Mouse (Mus musculus): ENCODE measurements around the gene F11. TPM values are rescaled to one million over a fixed set of nuclear protein-coding genes. Genes with fewer than 3 reads are reported as not detected.

Gene F11
- polyA plus RNA-seq, 1 experiment from 2014 or later, result not detected

DNA sequence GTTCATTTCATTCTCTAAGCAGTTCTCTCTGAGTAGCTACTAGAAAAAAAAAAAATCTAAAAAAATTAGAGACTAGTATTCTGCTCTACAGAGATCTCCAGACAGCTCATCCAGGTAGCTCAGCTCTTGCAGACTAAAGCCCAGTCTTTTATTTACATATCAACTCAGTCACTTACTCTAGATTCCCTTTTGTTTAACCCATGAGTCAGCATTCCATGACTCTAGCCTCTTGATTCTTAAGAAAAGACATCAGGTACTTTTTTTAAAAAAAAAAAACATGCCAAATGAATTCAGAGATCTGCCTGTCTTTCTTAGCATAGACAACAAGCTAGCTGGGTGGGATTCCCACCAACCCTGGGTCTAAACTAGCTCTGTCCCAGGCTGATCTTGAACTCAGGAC lies 6.7 kb upstream of the F11 start:
- Histone ChIP-seq H3K4me3 (no peak overlapping the region), H3K4me1 (no peaks in the 10 kb centered on the region), H3K27me3 (no peaks in the 10 kb centered on the region), H3K36me3 (no peaks in the 10 kb centered on the region), H3K9me3 (no peaks in the 10 kb centered on the region), H3K4me2 (replicated peaks) (no peak overlapping the region), H3K9ac (replicated peaks) (no peak overlapping the region), H3K27ac (replicated peaks) (no peak overlapping the region)
- no peak for ATAC-seq (replicated peaks)

DNA sequence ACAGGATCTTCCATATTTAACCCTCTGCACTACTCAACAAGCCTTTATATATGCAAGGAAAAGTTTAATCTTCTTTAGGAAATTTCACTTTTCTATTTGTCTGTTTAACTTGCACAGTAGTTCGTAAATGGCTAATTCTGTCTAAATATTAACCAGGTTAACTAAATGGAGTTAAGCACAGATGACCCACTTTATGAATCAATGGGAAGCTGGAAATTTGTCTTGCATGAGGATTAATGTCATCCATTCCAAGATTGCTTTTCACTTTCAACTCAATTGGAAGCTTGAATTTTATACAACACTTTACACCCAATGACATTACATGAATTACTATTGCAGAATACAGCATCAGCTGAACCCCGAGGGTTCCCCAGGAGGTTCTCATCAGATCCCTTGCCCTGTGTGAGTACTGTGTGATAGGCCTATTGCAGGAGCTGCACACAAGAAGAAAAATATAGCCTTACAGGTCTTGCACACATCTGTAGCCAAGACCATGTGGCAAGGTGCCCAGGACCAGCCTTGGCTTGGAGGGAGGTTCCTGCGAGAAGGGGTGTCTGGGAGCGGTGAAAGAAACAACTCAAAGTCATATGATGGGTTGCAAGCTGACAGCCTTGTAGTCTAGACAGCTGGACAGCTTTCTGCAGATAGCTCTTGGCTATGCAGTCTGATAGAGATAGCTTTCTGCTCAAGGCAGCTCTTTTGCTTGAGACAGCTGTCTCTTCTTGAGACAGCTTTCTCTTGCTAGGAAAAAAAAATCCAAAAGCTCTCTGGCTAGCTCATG lies 6.0 kb upstream of the F11 start:
- ATAC-seq (replicated peaks), result no peak
- Histone ChIP-seq H3K9me3 (no peaks in the 10 kb centered on the region), H3K36me3 (no peaks in the 10 kb centered on the region), H3K27me3 (no peaks in the 10 kb centered on the region), H3K4me3 (no peak overlapping the region), H3K9ac (replicated peaks) (no peak overlapping the region), H3K4me1 (no peaks in the 10 kb centered on the region), H3K4me2 (replicated peaks) (no peak overlapping the region), H3K27ac (replicated peaks) (no peak overlapping the region)
- 87% methylated on average over 4 of the region's 4 CpGs for WGBS

DNA sequence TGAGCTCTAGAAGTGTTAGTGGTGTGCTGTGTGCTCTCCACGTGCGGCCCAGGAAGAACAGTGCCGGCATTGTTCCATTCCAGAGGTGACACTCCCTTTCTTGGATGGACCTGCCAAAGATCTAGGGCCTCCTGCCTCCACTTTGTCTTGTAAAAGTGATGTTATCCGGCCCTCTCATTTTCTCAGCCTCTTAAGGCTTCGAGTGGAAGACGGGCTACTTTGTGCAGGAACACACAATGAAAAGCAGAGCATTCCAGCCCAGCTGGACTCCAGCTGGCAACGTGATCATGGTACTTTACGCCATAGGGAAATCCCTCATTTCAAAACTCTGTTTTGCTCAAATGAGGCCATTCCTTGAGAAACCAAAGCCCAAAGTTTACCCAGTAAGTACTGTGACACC lies 5.2 kb upstream of the F11 start:
- no peak overlapping the region for H3K9ac ChIP-seq (replicated peaks)

DNA sequence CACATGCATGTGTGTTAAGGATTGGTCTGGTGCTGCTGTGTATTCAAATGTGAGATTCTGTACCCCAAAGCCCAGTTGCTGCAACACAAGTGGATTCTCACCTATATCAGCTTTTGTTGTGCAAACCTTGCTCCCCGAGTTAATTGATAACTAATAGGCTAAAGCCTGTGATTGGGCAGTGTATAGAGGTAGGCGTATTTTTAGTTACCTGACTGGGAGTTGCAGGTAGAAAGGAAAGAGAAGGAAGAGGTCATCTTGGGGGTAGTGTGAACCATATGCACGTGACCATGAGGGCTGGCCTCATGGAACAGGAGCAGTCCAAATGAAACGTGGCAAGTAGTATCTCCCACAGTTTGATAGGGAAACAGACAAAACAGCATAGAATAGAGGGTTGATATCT lies 3.1 kb upstream of the F11 start:
- Histone ChIP-seq H3K9ac (replicated peaks) (no peak overlapping the region), H3K4me2 (replicated peaks) (no peak overlapping the region), H3K36me3 (no peaks in the 10 kb centered on the region), H3K9me3 (no peaks in the 10 kb centered on the region), H3K4me3 (no peak overlapping the region), H3K4me1 (no peaks in the 10 kb centered on the region), H3K27me3 (no peaks in the 10 kb centered on the region), H3K27ac (replicated peaks) (no peak overlapping the region)
- 88% methylated on average over 4 of the region's 4 CpGs for WGBS
- no peak for ATAC-seq (replicated peaks)

More for the DNA sequence above, 5.2 kb upstream of the F11 start:
- no peak for ATAC-seq (replicated peaks)
- Histone ChIP-seq H3K9me3 (no peaks in the 10 kb centered on the region), H3K27me3 (no peaks in the 10 kb centered on the region), H3K4me2 (replicated peaks) (no peak overlapping the region), H3K4me3 (no peak overlapping the region), H3K27ac (replicated peaks) (no peak overlapping the region), H3K4me1 (no peaks in the 10 kb centered on the region), H3K36me3 (no peaks in the 10 kb centered on the region)
- 44% methylated on average over 8 of the region's 8 CpGs for WGBS

DNA sequence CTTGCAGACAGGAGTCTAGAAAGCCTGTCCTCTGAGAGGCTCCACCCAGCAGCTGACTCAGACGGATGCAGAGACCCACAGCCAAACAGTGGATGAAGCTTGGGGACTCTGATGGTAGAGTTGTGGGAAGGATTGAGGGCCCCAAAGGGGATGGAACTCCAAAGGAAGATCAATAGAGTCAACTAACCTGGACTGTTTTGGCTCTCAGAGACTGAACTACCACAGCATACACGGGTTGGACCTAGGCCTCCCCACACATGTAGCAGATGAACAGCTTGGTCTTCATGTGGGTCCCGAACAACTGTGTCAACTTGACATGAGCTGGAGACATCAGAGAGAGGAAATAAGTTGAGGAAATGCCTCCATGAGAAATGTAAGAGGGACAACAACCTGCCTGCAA lies 1.0 kb upstream of the F11 start:
- 89% methylated on average over 3 of the region's 3 CpGs for WGBS
- Histone ChIP-seq H3K4me1 (no peaks in the 10 kb centered on the region), H3K9me3 (no peaks in the 10 kb centered on the region), H3K36me3 (no peaks in the 10 kb centered on the region), H3K27ac (replicated peaks) (no peak overlapping the region), H3K4me3 (no peak overlapping the region), H3K4me2 (replicated peaks) (no peak overlapping the region), H3K27me3 (no peaks in the 10 kb centered on the region), H3K9ac (replicated peaks) (no peak overlapping the region)
- ATAC-seq (replicated peaks), result no peak

DNA sequence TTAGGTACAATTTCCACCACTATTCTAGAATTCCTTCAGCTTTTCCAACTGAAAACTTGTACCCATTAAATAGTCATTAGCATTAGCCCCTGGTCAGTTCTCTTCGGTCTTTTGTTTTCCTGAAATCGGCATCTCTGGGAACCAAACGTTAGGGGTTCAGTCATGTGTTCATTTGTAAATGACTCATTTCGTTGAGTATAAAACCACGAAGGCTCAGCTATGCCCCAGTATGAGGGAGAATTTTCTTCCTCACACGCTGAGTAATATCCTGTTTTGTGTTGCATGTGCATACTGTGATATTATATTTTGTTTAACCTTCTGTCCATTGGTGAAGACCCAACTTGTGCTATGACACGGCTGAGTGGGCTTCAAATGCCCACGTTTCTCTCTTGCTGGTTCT lies 3.4 kb downstream of the F11 start:
- Histone ChIP-seq H3K9me3 (no peaks in the 10 kb centered on the region), H3K27me3 (no peaks in the 10 kb centered on the region), H3K36me3 (no peaks in the 10 kb centered on the region), H3K4me1 (no peaks in the 10 kb centered on the region), H3K4me3 (no peak overlapping the region), H3K4me2 (replicated peaks) (no peak overlapping the region), H3K27ac (replicated peaks) (no peak overlapping the region), H3K9ac (replicated peaks) (no peak overlapping the region)
- 71% methylated on average over 8 of the region's 8 CpGs for WGBS
- no peak for ATAC-seq (replicated peaks)

DNA sequence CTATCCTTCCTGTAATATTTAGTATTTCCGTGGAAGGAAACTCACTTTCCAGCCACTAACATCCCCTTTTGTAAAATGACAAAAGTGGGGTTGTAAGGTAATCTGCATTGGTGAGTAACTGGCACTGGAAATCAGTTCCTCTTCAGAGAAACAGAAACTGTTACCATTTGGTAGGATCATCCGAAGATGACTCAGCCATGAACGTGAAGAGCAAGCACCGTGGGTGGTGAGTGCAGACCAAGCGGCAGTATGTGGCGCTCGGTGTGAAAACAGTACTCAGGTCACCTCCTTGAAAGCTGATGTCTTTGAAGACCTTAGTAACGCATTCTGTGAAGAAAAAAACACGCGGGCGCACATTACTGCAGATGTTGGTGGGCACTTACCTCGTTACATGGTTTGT lies 6.8 kb downstream of the F11 start:
- H3K9ac ChIP-seq (replicated peaks), result no peak overlapping the region
- no peak overlapping the region for H3K4me3 ChIP-seq
- H3K27ac ChIP-seq (replicated peaks), result no peak overlapping the region
- no peak overlapping the region for H3K4me2 ChIP-seq (replicated peaks)
- H3K27me3 ChIP-seq, result no peaks in the 10 kb centered on the region
- no peaks in the 10 kb centered on the region for H3K9me3 ChIP-seq
- ATAC-seq (replicated peaks), result no peak
- H3K4me1 ChIP-seq, result no peaks in the 10 kb centered on the region
- no peaks in the 10 kb centered on the region for H3K36me3 ChIP-seq
- 89% methylated on average over 12 of the region's 12 CpGs for WGBS

DNA sequence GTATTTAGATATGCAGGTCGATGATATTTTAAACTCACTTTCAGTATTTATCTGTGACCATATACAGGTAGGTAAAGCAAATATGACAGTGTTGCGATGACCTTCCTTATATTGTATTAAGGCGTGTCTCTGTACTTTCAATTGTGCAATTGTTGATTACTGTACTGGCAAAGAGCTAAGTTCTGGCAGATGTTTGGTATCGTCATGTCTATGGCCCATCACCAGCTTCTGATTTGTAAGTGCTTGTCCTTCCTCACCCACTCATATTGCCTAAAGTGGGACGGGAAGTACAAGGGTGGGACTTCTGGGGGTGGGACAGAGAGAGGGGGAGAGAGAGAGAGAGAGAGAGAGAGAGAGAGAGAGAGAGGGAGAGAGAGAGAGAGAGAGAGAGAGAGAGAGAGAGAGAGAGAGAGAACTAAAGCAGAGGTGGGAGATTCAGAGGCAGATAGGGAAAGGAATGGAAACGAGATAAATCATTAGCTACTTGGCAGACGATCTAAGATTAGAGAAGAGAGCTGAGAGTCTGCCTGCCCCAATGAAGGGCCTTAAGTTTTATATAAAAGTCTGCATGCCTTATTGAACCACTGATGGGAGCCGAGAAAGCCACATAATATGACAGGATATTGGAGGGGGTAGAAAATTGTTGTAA lies 7.5 kb downstream of the F11 start:
- 82% methylated on average over 8 of the region's 8 CpGs for WGBS
- H3K36me3 ChIP-seq, result no peaks in the 10 kb centered on the region
- H3K4me3 ChIP-seq, result no peak overlapping the region
- H3K27me3 ChIP-seq, result no peaks in the 10 kb centered on the region
- no peak overlapping the region for H3K27ac ChIP-seq (replicated peaks)
- no peaks in the 10 kb centered on the region for H3K4me1 ChIP-seq
- H3K9ac ChIP-seq (replicated peaks), result no peak overlapping the region
- no peak overlapping the region for H3K4me2 ChIP-seq (replicated peaks)
- no peaks in the 10 kb centered on the region for H3K9me3 ChIP-seq
- no peak for ATAC-seq (replicated peaks)

DNA sequence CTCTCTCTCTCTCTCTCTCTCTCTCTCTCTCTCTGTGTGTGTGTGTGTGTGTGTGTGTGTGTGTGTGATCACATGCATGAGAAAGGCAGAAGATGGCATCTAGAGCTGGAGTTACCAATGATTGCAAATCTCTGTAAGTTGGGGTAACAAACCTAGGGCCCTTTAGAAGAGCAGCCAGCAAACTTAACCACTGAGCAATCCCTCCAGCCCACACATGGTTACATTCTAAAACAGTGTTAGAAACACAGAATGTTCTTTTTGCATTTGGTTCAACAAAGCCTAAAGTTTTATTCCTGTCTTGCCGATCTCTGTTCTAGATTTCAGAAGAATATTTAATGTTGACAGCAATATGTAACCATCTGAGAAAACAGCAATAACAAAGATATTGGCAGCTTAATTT lies 8.2 kb downstream of the F11 start:
- H3K9ac ChIP-seq (replicated peaks), result no peak overlapping the region
- no peaks in the 10 kb centered on the region for H3K4me1 ChIP-seq
- no peak overlapping the region for H3K27ac ChIP-seq (replicated peaks)
- WGBS, result 100% methylated on average over 1 of the region's 1 CpGs
- ATAC-seq (replicated peaks), result no peak
- no peak overlapping the region for H3K4me3 ChIP-seq
- H3K9me3 ChIP-seq, result no peaks in the 10 kb centered on the region
- no peaks in the 10 kb centered on the region for H3K36me3 ChIP-seq
- no peaks in the 10 kb centered on the region for H3K27me3 ChIP-seq
- no peak overlapping the region for H3K4me2 ChIP-seq (replicated peaks)

DNA sequence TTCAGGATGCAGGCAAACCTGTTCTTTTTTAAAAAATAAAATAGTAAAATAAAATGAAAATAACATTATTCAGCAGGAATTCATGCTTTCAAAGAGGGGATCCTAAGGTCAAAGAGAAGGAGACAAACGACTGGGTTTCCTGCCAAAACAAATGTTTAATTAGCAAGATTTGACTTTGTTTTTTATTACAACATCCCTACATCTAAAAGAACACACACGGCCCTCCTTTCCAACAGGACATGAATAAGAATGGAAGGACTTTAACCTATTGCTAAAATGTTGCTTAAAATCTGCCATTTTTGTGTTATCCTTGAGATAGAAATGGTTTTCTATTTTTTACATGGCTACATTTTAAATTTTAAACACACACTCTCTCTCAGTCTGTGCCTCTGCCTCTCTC lies 8.7 kb downstream of the F11 start:
- Histone ChIP-seq H3K4me2 (replicated peaks) (no peak overlapping the region), H3K4me3 (no peak overlapping the region), H3K36me3 (no peaks in the 10 kb centered on the region), H3K27ac (replicated peaks) (no peak overlapping the region), H3K27me3 (no peaks in the 10 kb centered on the region), H3K9me3 (no peaks in the 10 kb centered on the region), H3K4me1 (no peaks in the 10 kb centered on the region), H3K9ac (replicated peaks) (no peak overlapping the region)
- no peak for ATAC-seq (replicated peaks)
- 35% methylated on average over 2 of the region's 2 CpGs for WGBS

DNA sequence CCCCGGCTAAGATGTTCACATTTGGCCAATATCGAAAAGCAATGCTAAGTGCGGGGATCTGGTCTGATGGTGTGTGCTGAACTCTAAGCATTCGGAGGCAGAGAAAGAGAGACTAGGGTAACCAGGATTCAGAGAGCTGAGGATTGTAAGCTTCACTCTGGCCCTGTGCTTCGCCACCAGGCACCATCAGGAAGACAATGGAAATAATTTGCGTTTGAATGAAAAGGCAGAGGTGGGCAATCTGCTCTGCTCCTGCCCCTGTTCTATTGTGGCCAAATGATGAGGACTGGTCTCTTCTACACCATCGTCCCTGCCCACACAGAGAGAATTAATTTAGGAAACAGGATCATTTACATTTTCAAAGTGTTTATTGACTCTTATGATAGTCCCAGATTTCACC lies 15.5 kb downstream of the F11 start:
- no peaks in the 10 kb centered on the region for H3K9me3 ChIP-seq
- WGBS, result 27% methylated on average over 7 of the region's 7 CpGs
- H3K27me3 ChIP-seq, result no peaks in the 10 kb centered on the region
- no peak overlapping the region for H3K4me2 ChIP-seq (replicated peaks)
- H3K9ac ChIP-seq (replicated peaks), result no peak overlapping the region
- H3K4me1 ChIP-seq, result no peaks in the 10 kb centered on the region
- no peak for ATAC-seq (replicated peaks)
- no peak overlapping the region for H3K4me3 ChIP-seq
- H3K36me3 ChIP-seq, result no peaks in the 10 kb centered on the region
- H3K27ac ChIP-seq (replicated peaks), result no peak overlapping the region

DNA sequence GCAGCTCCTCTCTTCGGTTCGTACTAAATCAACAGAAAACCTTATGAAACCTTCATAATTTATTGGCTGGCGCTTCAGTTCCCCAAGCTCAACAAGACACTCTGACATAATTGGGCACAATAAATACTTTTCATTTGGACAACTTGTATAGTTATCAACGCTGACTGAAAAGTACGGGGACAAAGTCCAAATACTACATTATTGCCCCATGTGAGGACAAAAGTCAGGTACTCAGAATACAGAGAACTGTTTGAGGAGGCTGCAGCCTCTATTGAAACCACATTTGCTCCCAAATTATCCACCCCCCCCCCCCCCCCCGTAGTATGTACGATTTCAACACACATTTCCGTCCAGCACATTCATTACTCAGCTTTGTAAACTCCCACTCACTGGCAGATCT lies 22.5 kb downstream of the F11 start:
- ATAC-seq (replicated peaks), result no peak

DNA sequence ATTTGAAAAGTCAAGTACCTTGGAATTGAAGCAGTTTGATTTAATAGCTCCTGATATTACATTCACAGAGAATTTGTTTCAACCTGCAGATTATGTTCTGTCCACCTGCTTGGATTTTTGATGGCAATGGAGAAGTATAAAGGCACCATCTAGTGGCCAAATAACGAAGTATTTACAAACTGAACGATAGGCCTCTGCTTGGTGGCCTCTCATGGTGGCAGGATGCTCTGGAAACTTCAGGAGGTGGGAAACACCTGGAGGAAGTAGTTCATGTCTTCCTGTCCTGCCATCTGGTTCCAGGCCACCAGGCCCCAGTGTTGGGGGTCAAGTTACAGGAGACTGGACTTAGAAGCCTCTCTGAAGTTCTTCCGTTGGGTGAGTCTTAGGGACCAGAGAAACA lies 23.5 kb downstream of the F11 start:
- no peaks in the 10 kb centered on the region for H3K9me3 ChIP-seq
- no peak overlapping the region for H3K27ac ChIP-seq (replicated peaks)
- H3K4me1 ChIP-seq, result no peaks in the 10 kb centered on the region
- H3K27me3 ChIP-seq, result no peaks in the 10 kb centered on the region
- no peaks in the 10 kb centered on the region for H3K36me3 ChIP-seq
- peak; percentile 31 for ATAC-seq (replicated peaks)
- no peak overlapping the region for H3K4me2 ChIP-seq (replicated peaks)
- no peak overlapping the region for H3K4me3 ChIP-seq
- no peak overlapping the region for H3K9ac ChIP-seq (replicated peaks)
- 32% methylated on average over 3 of the region's 3 CpGs for WGBS

More for the DNA sequence above, 22.5 kb downstream of the F11 start:
- H3K4me1 ChIP-seq, result no peaks in the 10 kb centered on the region
- no peaks in the 10 kb centered on the region for H3K27me3 ChIP-seq
- no peak overlapping the region for H3K4me3 ChIP-seq
- H3K9me3 ChIP-seq, result no peaks in the 10 kb centered on the region
- H3K4me2 ChIP-seq (replicated peaks), result no peak overlapping the region
- H3K9ac ChIP-seq (replicated peaks), result no peak overlapping the region
- H3K27ac ChIP-seq (replicated peaks), result no peak overlapping the region
- no peaks in the 10 kb centered on the region for H3K36me3 ChIP-seq
- WGBS, result 86% methylated on average over 8 of the region's 8 CpGs
